Mouse (Mus musculus) heart, postnatal 0 days (tissue): ENCODE data around the gene Ldlrad3. TPM values are rescaled to one million over a fixed set of nuclear protein-coding genes. Genes with fewer than 3 reads are reported as not detected.

Experiments used
- ATAC-seq: fragments of 200-750 bp; cut with Nextera tagmentation; 2 replicates; pipeline ENCODE4 v1.8.0; 2017; ENCODE audit warnings: low read depth, moderate number of reproducible peaks, moderate library complexity; ENCODE audit not compliant: insufficient read depth
- DNase-seq: peaks from one replicate; pipeline ENCODE4 v3.0.0-alpha.2; 2016; ENCODE audit warnings: low spot score
- H3K27ac ChIP-seq: fragments of 300-500 bp; sonication (generic); 2 replicates; pipeline ENCODE4 v1.5.1; 2014; ENCODE audit warnings: low read depth, mild to moderate bottlenecking
- H3K27me3 ChIP-seq: fragments of 300-500 bp; sonication (generic); 2 replicates; pipeline ENCODE4 v1.6.1; 2014; ENCODE audit warnings: low read length, mixed read lengths; ENCODE audit not compliant: control insufficient read depth, insufficient read depth
- H3K36me3 ChIP-seq: fragments of 300-500 bp; sonication (generic); replicated peaks from 2 replicates; pipeline ENCODE4 v1.6.1; 2014; ENCODE audit warnings: low read length, mixed read lengths; ENCODE audit not compliant: control insufficient read depth, insufficient read depth
- H3K4me1 ChIP-seq: fragments of 300-500 bp; sonication (generic); 2 replicates; pipeline ENCODE4 v1.6.1; 2014; ENCODE audit warnings: antibody characterized with exemption; ENCODE audit not compliant: control insufficient read depth, insufficient read depth
- H3K4me2 ChIP-seq: fragments of 300-500 bp; sonication (generic); 2 replicates; pipeline ENCODE4 v1.6.1; 2014; ENCODE audit warnings: low read depth, mild to moderate bottlenecking, low read length, moderate library complexity
- H3K4me3 ChIP-seq: fragments of 300-500 bp; sonication (generic); 2 replicates; pipeline ENCODE4 v1.5.1; 2014; ENCODE audit warnings: low read depth, low read length
- H3K9ac ChIP-seq: fragments of 300-500 bp; sonication (generic); replicated peaks from 2 replicates; pipeline ENCODE4 v1.6.1; 2014; ENCODE audit warnings: low read depth, low read length, mixed read lengths
- H3K9me3 ChIP-seq: fragments of 300-500 bp; sonication (generic); replicated peaks from 2 replicates; pipeline ENCODE4 v1.6.1; 2016; ENCODE audit warnings: low read length; ENCODE audit not compliant: control insufficient read depth
- CTCF ChIP-seq: IDR thresholded peaks from 2 replicates; pipeline ENCODE4 v1.5.1; 2016; ENCODE audit warnings: antibody characterized with exemption, control low read depth, low read depth
- EP300 ChIP-seq: IDR thresholded peaks from 2 replicates; pipeline ENCODE4 v1.6.1; 2016; ENCODE audit warnings: antibody characterized with exemption, low read depth
- WGBS: fragments of 180-500 bp; shearing (Covaris S2); extraction: QIAGEN DNeasy Blood & Tissue Kit; methylation state at CpG from one replicate; pipeline ENCODE4 v1.1.7; 2014; 5-methylcytosine and 5-hydroxymethylcytosine counted together
- polyA plus RNA-seq: library from polyadenylated mRNA; unstranded; fragments of >200 nt; fragmentation: Nextera tagmentation; extraction: Ambion mirVana; gene quantifications from 2 replicates; pipeline ENCODE4 v1.2.1, GENCODE M21; 2015
- total RNA-seq: library from RNA; depleted of rRNA; stranded (reverse); fragments of >200 nt; gene quantifications from 2 replicates; pipeline ENCODE4 v1.2.3, GENCODE M21; 2014; ENCODE audit warnings: low replicate concordance

Ldlrad3 gene
- total and polyA plus RNA-seq, 2 experiments from 2014 or later: 3.5 to 5.4 TPM

DNA sequence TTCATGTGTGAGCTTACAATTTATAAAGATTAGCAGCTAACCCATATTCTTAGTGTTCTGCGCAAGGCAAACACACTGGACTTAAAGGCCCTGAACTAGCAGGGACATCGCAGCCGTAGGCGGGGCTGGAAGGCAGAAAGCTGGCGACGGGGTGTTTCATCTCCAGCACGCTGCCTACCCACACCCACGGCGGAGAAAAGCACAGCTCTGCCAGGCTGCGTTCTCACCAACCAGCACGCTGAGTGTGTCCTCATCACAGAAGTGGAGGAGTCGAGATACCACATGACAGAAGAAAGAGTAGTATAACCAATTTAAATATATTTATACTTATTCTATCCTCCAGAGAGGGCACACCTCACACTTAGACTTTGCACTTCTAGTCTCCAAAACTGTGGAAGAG is 82.2 kb downstream of the Ldlrad3 start:
- no peak overlapping the region for H3K4me3 ChIP-seq
- no peaks in the 10 kb centered on the region for H3K9me3 ChIP-seq
- no peak overlapping the region for H3K27ac ChIP-seq
- ATAC-seq (no peak), DNase-seq (no peak)
- no peak overlapping the region for H3K4me2 ChIP-seq
- H3K4me1 ChIP-seq: peaks cover 7% of the 10 kb centered on the region; the same call in 1 of the 2 replicates
- WGBS: 87% methylated on average over 12 of the region's 12 CpGs
- H3K36me3 ChIP-seq: no peaks in the 10 kb centered on the region
- TF ChIP-seq EP300: no peak
- no peak for TF ChIP-seq CTCF
- H3K9ac ChIP-seq: no peak overlapping the region
- H3K27me3 ChIP-seq: no peaks in the 10 kb centered on the region

GRCm38 (mm10) chr2:102100490-102100889 is 85.7 kb downstream of the Ldlrad3 start:
- Histone ChIP-seq H3K4me2 (no peak overlapping the region), H3K27ac (no peak overlapping the region), H3K4me3 (no peak overlapping the region), H3K9me3 (no peaks in the 10 kb centered on the region), H3K9ac (no peak overlapping the region), H3K4me1 (peaks cover 7% of the 10 kb centered on the region; the same call in 1 of the 2 replicates), H3K27me3 (no peaks in the 10 kb centered on the region), H3K36me3 (no peaks in the 10 kb centered on the region)
- no peak for DNase-seq
- ATAC-seq: no peak
- TF ChIP-seq EP300 (no peak), CTCF (no peak)
- WGBS: 52% methylated on average over 4 of the region's 4 CpGs

DNA sequence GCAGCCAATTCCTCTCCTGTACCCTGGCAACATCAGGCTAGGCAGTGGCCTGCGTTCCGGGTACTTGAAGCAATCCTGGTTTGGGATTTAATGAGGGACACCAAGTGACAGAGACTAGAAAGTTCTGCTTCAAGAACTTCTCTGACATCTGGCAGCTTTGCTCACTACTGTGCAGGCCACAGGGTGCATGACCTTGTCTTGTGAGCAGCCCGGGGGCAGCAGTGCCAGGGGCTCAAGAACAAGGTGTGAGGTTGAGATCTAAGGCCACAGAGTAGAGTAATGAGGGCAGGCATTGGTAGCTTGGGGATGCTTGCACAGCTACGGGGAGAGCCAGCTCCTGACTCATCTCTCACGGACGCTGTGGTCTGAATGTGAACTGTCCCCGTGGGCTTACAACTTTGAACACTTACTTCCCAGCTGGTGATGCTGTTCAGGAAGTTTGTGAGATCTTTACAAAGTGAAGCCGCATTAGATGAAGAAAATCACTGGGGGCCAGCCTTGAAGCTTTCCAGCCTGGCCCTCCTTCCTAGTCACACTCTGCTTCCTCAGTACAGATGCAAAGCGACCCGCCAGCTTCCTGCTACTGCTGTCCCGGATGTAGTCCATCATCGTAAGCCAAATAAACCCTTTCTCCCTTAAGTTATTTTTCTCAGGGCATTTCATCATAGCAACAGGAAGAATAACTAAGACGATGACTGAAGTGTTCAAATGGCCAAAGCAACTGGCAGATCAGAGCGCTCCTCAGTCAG is 86.3 kb downstream of the Ldlrad3 start:
- no peaks in the 10 kb centered on the region for H3K27me3 ChIP-seq
- TF ChIP-seq CTCF (no peak), EP300 (no peak)
- no peak for ATAC-seq
- DNase-seq: no peak
- no peak overlapping the region for H3K9ac ChIP-seq
- no peak overlapping the region for H3K27ac ChIP-seq
- H3K9me3 ChIP-seq: no peaks in the 10 kb centered on the region
- H3K4me2 ChIP-seq: no peak overlapping the region
- peaks cover 3% of the 10 kb centered on the region; the same call in 1 of the 2 replicates for H3K4me1 ChIP-seq
- WGBS: 70% methylated on average over 14 of the region's 14 CpGs
- H3K36me3 ChIP-seq: no peaks in the 10 kb centered on the region
- no peak overlapping the region for H3K4me3 ChIP-seq

GRCm38 (mm10) chr2:102099261-102099660 is 86.9 kb downstream of the Ldlrad3 start:
- H3K27ac ChIP-seq: no peak overlapping the region
- H3K4me1 ChIP-seq: no peaks in the 10 kb centered on the region
- DNase-seq: no peak
- WGBS: 91% methylated on average over 4 of the region's 4 CpGs
- H3K36me3 ChIP-seq: no peaks in the 10 kb centered on the region
- H3K4me2 ChIP-seq: no peak overlapping the region
- H3K27me3 ChIP-seq: no peaks in the 10 kb centered on the region
- H3K4me3 ChIP-seq: no peak overlapping the region
- ATAC-seq: no peak
- H3K9me3 ChIP-seq: no peaks in the 10 kb centered on the region
- TF ChIP-seq CTCF (no peak), EP300 (no peak)
- no peak overlapping the region for H3K9ac ChIP-seq

DNA sequence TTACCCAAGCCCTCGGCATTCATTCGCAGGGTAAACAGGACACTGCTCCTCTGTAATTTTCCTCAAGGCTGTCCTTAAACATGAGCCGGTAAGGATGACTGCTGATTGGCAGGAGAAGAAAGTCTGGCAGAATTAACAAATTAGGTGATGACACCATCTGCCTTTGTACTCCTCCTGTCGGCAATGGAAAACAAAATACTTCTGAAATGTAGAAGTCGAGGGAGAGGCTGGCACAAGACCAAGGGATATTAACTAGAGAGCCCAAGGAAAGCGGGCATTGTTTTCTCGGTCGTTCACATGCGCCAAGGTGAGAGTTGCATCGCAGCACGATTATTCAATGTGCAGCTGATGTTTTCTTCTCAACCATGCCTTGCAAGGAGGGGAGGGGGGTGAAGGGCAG is 91.4 kb downstream of the Ldlrad3 start:
- Histone ChIP-seq H3K4me2 (no peak overlapping the region), H3K9me3 (no peaks in the 10 kb centered on the region), H3K27ac (no peak overlapping the region), H3K4me3 (no peak overlapping the region), H3K36me3 (no peaks in the 10 kb centered on the region), H3K27me3 (no peaks in the 10 kb centered on the region), H3K9ac (no peak overlapping the region), H3K4me1 (no peaks in the 10 kb centered on the region)
- 60% methylated on average over 11 of the region's 11 CpGs for WGBS
- TF ChIP-seq CTCF (no peak), EP300 (no peak)
- DNase-seq (no peak), ATAC-seq (no peak)

GRCm38 (mm10) chr2:102094281-102094680 is 91.9 kb downstream of the Ldlrad3 start:
- TF ChIP-seq EP300 (no peak), CTCF (no peak)
- no peaks in the 10 kb centered on the region for H3K4me1 ChIP-seq
- no peaks in the 10 kb centered on the region for H3K27me3 ChIP-seq
- WGBS: 73% methylated on average over 3 of the region's 3 CpGs
- H3K36me3 ChIP-seq: no peaks in the 10 kb centered on the region
- H3K9me3 ChIP-seq: no peaks in the 10 kb centered on the region
- ATAC-seq (no peak), DNase-seq (no peak)
- H3K4me3 ChIP-seq: no peak overlapping the region
- H3K9ac ChIP-seq: no peak overlapping the region
- H3K27ac ChIP-seq: no peak overlapping the region
- no peak overlapping the region for H3K4me2 ChIP-seq
